Mouse (Mus musculus) neural tube, embryonic 11.5 days (tissue): Measurements from ENCODE around the gene Nup153. TPM values are rescaled to one million over a fixed set of nuclear protein-coding genes. Genes with fewer than 3 reads are reported as not detected.

Experiments used
- ATAC-seq: fragments of 200-750 bp; cut with Nextera tagmentation; 2 replicates; pipeline ENCODE4 v1.8.0; 2017; ENCODE audit warnings: moderate number of reproducible peaks, mild to moderate bottlenecking, moderate TSS enrichment, moderate library complexity; ENCODE audit not compliant: insufficient read depth, low FRiP score, low TSS enrichment
- DNase-seq: peaks from one replicate; pipeline ENCODE4 v3.0.0-alpha.2; 2015; ENCODE audit warnings: low spot score
- H3K27ac ChIP-seq: fragments of 300-500 bp; sonication (generic); 2 replicates; pipeline ENCODE4 v1.5.1; 2014; ENCODE audit warnings: low read depth, mild to moderate bottlenecking, low read length
- H3K27me3 ChIP-seq: fragments of 300-500 bp; sonication (generic); 2 replicates; pipeline ENCODE4 v1.6.1; 2014; ENCODE audit warnings: mild to moderate bottlenecking, low read length, mixed read lengths; ENCODE audit not compliant: control insufficient read depth, insufficient read depth
- H3K36me3 ChIP-seq: fragments of 300-500 bp; sonication (generic); 2 replicates; pipeline ENCODE4 v1.6.1; 2014; ENCODE audit warnings: mild to moderate bottlenecking, low read length, moderate library complexity, mixed read lengths; ENCODE audit not compliant: control insufficient read depth, insufficient read depth
- H3K4me1 ChIP-seq: fragments of 300-500 bp; sonication (generic); 2 replicates; pipeline ENCODE4 v1.6.1; 2014; ENCODE audit warnings: low read length, mixed read lengths; ENCODE audit not compliant: control insufficient read depth, insufficient read depth
- H3K4me2 ChIP-seq: fragments of 300-500 bp; sonication (generic); 2 replicates; pipeline ENCODE4 v1.6.1; 2014; ENCODE audit warnings: low read depth, mild to moderate bottlenecking, moderate library complexity
- H3K4me3 ChIP-seq: fragments of 300-500 bp; sonication (generic); 2 replicates; pipeline ENCODE4 v1.5.1; 2014; ENCODE audit warnings: low read depth, low read length
- H3K9ac ChIP-seq: fragments of 300-500 bp; sonication (generic); 2 replicates; pipeline ENCODE4 v1.6.1; 2014; ENCODE audit warnings: mild to moderate bottlenecking, low read length
- H3K9me3 ChIP-seq: fragments of 300-500 bp; sonication (generic); 2 replicates; pipeline ENCODE4 v1.6.1; 2016; ENCODE audit warnings: low read length; ENCODE audit not compliant: control insufficient read depth
- WGBS: fragments of 180-500 bp; shearing (Covaris S2); extraction: QIAGEN DNeasy Blood & Tissue Kit; methylation state at CpG from one replicate; pipeline ENCODE4 v1.1.7; 2014; 5-methylcytosine and 5-hydroxymethylcytosine counted together
- polyA plus RNA-seq: library from polyadenylated mRNA; unstranded; fragments of >200 nt; fragmentation: Nextera tagmentation; extraction: Ambion mirVana; gene quantifications from 2 replicates; pipeline ENCODE4 v1.2.1, GENCODE M21; 2014

The Nup153 gene
- 40.4 and 42.4 TPM in 2 replicates for polyA plus RNA-seq

DNA sequence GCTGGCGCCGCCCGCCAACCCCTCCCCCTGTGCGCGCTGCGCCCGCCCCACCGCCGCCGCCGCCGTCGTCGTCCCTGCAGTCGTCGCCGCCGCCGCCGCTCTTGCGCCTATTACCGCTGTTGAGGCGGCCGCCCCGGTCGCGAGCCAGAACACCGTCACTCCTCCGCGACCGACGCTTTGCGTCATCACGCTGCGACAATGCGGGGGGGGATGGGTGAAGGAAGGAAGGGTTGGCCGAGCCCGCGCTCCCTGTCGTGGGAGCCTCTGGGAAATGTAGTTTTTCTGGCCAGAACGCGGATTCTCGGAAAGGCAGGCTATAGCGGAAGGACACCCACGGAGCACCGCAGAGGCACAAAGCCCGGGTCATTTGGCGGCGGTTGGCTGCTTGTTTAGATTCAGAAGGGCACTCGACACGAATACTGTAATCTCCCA lies at the start of gene Nup153:
TSS of gene Nup153 (minus strand) at position 104 of the 432 bp plus-strand sequence.
- peak within 1 kb of the TSS; percentile 93 for H3K27ac ChIP-seq
- ATAC-seq (peak; percentile 91), DNase-seq (peak; percentile 100)
- peak within 1 kb of the TSS; percentile 55 for H3K4me2 ChIP-seq
- 0 out of 2 replicates have a peak, but pooled peaks cover 5% of the 10 kb centered on the region for H3K4me1 ChIP-seq
- peak within 1 kb of the TSS; percentile 99 for H3K4me3 ChIP-seq
- under 1% methylated on average over 48 of the region's 51 CpGs for WGBS
- no peaks in the 10 kb centered on the region for H3K27me3 ChIP-seq
- H3K9ac ChIP-seq: peak within 1 kb of the TSS; percentile 94
- H3K9me3 ChIP-seq: no peaks in the 10 kb centered on the region
- H3K36me3 ChIP-seq: no peaks in the 10 kb centered on the region

DNA sequence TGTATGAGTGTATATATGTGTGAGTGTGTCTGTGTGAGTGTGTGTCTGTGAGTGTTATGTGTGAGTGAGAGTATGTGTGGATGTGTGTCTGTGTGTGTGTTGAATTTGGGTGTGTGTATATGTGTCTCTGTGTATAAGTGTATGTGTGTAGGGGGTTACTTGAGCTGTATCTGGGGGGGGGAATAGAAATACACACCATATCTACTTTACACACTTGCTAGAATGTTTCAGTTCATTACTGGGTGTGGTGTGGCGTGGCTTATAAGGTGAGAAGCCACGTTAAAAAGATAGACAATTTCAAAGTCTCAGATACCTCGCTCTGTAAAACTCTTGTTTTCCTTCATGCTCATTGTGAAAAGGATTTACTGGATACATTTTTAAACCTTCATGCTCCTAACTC lies 49.7 kb upstream of the Nup153 start:
- H3K9me3 ChIP-seq: no peaks in the 10 kb centered on the region
- H3K27me3 ChIP-seq: no peaks in the 10 kb centered on the region
- no peak overlapping the region for H3K4me2 ChIP-seq
- no peak overlapping the region for H3K9ac ChIP-seq
- no peaks in the 10 kb centered on the region; the same call in 1 of the 2 replicates for H3K4me1 ChIP-seq
- no peak overlapping the region for H3K27ac ChIP-seq
- H3K36me3 ChIP-seq: peaks cover 5% of the 10 kb centered on the region
- 97% methylated on average over 3 of the region's 3 CpGs for WGBS
- DNase-seq (no peak), ATAC-seq (no peak)
- no peak overlapping the region for H3K4me3 ChIP-seq

DNA sequence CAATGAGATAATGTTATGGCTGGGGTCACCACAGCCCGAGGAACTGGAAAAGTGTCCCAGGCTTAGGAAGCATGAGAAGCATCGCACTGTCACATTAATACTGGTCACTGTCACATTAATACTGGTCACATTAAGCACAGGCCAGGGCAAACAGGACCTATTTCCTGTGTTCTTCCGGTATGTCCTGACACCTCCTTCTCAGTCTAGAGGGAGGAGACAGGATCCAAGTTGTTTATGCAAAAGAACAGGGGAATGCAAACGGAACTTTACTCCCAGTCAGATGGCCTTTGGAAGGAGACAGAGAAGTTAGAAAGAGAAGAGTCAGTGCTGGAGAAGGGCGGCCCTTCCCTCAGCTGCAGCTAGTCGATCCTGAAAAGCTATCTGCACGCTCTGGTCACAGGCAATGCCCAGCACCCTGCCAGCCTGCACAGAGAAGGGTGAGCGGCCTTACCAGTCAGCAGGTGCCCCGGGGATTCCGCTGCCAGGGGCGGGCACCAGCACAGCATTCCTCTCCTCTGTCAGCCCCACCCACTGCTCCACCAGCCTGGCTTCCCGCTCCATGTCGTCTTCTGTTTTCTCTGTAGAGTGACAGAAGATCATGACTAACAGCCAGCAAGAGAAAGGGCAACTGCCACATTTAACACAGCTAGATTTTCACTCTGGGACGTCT lies 49.0 kb upstream of the Nup153 start:
- no peak overlapping the region for H3K9ac ChIP-seq
- no peak overlapping the region for H3K4me3 ChIP-seq
- no peak overlapping the region for H3K27ac ChIP-seq
- DNase-seq (no peak), ATAC-seq (no peak)
- no peaks in the 10 kb centered on the region for H3K9me3 ChIP-seq
- no peak overlapping the region for H3K4me2 ChIP-seq
- peaks cover 5% of the 10 kb centered on the region for H3K36me3 ChIP-seq
- no peaks in the 10 kb centered on the region for H3K27me3 ChIP-seq
- 78% methylated on average over 14 of the region's 14 CpGs for WGBS
- H3K4me1 ChIP-seq: no peaks in the 10 kb centered on the region; the same call in 1 of the 2 replicates

DNA sequence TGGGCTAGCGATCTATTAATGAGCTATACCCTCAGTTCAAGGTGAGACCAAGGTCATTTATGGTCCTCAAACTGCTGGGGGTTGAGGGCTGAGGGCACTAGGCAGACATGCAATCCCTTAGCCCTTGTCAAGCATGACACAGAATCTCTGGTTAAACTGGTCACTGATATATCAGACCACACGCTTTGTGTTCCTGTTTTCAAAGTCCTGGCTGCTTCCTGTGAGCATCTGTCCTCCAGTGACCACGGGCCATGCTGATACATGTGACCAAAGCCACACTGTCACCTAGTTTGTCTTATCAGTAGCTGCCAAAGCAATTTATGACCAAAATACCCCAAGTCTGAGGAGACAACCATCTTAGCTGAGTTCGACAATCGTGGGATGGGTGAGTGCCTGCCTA lies 47.3 kb upstream of the Nup153 start:
- WGBS: 92% methylated on average over 5 of the region's 5 CpGs
- Histone ChIP-seq H3K4me2 (no peak overlapping the region), H3K9me3 (no peaks in the 10 kb centered on the region), H3K27me3 (no peaks in the 10 kb centered on the region), H3K4me3 (no peak overlapping the region), H3K9ac (no peak overlapping the region), H3K4me1 (no peaks in the 10 kb centered on the region; the same call in 1 of the 2 replicates), H3K27ac (no peak overlapping the region), H3K36me3 (peaks cover 5% of the 10 kb centered on the region)
- no peak for DNase-seq
- ATAC-seq: no peak

DNA sequence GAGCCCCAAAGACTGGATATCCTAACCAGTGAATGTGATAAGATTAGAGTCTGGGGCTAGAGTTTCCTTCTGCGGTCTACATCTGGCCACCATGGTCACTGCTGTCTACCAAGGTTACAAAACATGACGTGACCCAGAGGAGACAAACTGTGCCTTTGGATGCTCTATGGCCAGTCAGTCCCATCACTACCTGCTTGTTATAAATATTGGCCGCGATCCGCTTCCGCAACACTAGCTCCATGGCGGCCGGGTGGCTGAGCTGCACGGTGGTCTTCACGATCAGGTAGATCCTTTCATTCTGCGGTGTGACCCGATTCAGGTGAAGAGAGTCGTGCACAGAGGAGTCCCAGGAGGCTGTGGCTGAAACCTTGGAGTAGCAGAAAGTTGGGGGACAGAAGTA lies 44.8 kb upstream of the Nup153 start:
- DNase-seq (no peak), ATAC-seq (no peak)
- WGBS: 97% methylated on average over 13 of the region's 13 CpGs
- Histone ChIP-seq H3K4me1 (no peaks in the 10 kb centered on the region), H3K36me3 (peaks cover 8% of the 10 kb centered on the region), H3K9me3 (no peaks in the 10 kb centered on the region), H3K4me3 (no peak overlapping the region), H3K9ac (no peak overlapping the region), H3K27me3 (no peaks in the 10 kb centered on the region), H3K4me2 (no peak overlapping the region), H3K27ac (no peak overlapping the region)

DNA sequence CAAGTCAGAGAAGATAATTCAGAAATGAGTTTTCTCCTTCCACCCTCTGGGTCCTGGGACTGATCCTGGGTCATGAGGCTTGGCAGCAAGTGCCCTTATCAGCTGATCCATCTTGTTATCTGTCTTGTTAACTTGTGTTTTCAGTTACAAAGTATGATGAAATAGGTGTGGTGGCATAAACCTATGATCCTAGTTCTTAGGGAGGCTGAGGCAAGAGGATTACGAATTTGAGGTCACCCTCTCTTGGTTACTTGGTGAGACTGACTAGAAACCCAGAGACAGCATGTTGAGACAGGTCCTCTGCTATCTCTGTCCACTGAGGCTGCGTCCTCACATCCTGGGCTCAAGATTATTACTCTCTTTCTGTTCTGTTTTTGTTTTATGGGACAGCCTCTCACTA lies 37.6 kb upstream of the Nup153 start:
- DNase-seq (no peak), ATAC-seq (no peak)
- peaks cover 3% of the 10 kb centered on the region; the same call in 1 of the 2 replicates for H3K36me3 ChIP-seq

DNA sequence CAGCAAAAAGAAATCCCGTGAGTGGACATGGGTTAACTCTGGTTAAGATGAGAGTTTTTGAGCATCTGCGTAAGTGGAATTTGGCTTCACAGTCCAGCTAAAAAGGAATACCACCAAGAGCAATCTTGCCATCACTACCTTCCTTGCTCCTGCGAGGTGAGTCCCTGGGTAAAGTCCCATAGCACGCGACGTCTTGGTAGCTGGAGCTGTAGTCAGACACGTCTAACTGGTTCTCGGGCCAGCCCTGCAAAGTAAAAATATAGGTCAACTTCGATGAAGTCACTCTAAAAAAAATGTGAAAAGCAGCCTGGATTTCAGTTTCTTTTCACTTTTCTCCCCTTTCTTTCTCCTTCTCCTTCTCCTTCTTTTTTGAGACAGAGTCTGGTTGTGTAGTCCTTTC lies 35.5 kb upstream of the Nup153 start:
- Histone ChIP-seq H3K4me1 (no peaks in the 10 kb centered on the region), H3K9me3 (no peaks in the 10 kb centered on the region), H3K27me3 (no peaks in the 10 kb centered on the region), H3K36me3 (no peaks in the 10 kb centered on the region), H3K4me3 (no peak overlapping the region), H3K9ac (no peak overlapping the region), H3K27ac (no peak overlapping the region), H3K4me2 (no peak overlapping the region)
- ATAC-seq (no peak), DNase-seq (no peak)
- WGBS: 96% methylated on average over 9 of the region's 9 CpGs

More for the DNA sequence above, 37.6 kb upstream of the Nup153 start:
- no peaks in the 10 kb centered on the region for H3K4me1 ChIP-seq
- no peak overlapping the region for H3K27ac ChIP-seq
- H3K9me3 ChIP-seq: no peaks in the 10 kb centered on the region
- H3K4me2 ChIP-seq: no peak overlapping the region
- H3K4me3 ChIP-seq: no peak overlapping the region
- 93% methylated on average over 2 of the region's 2 CpGs for WGBS
- H3K9ac ChIP-seq: no peak overlapping the region
- no peaks in the 10 kb centered on the region for H3K27me3 ChIP-seq

DNA sequence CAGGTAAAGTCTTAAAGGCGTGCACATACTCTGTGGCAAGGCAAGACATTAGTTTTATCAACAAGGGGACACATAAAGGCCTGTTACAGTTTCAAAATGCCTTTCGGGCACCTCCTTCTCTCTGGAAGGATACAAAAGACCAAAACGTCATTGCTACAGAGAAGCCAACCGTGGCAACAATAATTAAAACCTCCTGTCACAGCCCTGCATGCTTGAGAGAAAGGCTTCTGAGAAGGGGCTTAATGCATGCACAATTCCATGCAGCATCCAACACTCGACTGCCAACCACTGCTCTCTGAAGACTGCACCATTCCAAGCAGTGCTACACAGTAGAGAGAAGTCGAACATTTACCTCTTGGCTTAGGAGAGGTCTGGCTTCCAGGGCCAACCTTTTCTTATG lies 33.2 kb upstream of the Nup153 start:
- 70% methylated on average over 6 of the region's 6 CpGs for WGBS
- no peak for ATAC-seq
- Histone ChIP-seq H3K4me2 (no peak overlapping the region), H3K36me3 (no peaks in the 10 kb centered on the region), H3K9ac (no peak overlapping the region), H3K27me3 (no peaks in the 10 kb centered on the region), H3K4me3 (no peak overlapping the region), H3K27ac (no peak overlapping the region), H3K9me3 (no peaks in the 10 kb centered on the region), H3K4me1 (no peaks in the 10 kb centered on the region)
- no peak for DNase-seq

DNA sequence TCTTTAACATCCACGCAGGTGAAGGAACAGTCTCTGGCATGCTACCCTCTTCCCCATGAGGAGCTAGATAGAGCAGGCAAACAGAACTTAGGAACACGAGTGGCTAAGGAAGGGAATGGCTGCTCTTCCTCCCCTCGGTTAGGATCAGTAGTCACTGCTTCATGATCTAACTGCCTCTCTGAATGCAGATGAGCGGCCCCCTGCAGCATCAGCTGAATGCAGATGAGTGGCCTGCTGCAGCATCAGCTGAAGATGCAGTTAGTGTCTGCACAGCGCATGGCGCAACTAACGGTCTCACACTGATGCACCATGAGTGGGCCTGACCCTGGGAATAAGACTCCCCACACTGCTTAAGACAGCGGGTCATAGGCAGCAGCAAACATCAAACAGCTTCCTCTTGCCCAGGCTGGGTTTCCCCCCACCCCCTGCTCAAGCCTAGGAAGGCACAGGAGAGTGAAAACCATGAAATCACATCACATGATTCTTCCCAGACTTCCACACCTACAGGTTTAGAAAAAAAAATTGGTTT lies 31.6 kb upstream of the Nup153 start:
- H3K27me3 ChIP-seq: no peaks in the 10 kb centered on the region
- no peaks in the 10 kb centered on the region for H3K9me3 ChIP-seq
- 68% methylated on average over 8 of the region's 8 CpGs for WGBS
- no peak overlapping the region for H3K4me3 ChIP-seq
- H3K27ac ChIP-seq: no peak overlapping the region
- no peak overlapping the region for H3K4me2 ChIP-seq
- no peak for DNase-seq
- no peak for ATAC-seq
- no peaks in the 10 kb centered on the region for H3K4me1 ChIP-seq
- H3K36me3 ChIP-seq: no peaks in the 10 kb centered on the region
- no peak overlapping the region for H3K9ac ChIP-seq
